In the genomic region with DNA sequence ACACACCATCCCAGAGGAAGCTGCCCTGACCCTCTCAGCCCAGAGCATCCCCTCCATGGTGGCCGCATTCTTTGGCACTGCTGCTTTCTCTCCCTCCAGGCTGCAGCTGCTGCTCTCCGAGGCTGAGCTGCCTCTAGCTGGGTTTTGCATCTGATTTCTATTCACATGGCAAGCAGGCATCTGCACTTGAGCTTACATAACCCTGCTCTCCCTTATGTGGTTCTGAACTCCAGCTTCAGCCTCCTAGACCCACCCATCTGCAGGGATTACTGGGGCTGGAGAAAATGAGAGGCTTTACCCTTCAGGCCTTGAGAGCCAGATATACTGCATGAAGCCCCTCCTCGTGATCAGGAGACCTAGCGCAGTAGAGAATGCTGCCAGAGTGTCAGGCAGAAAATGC, we compare ENCODE assay signal across 14 mouse cellular contexts. TPM values are rescaled to one million over a fixed set of nuclear protein-coding genes. Genes with fewer than 3 reads are reported as not detected.
DNase-seq lines count a peak whose midpoint lies in the region; ATAC-seq and TF ChIP-seq lines count a peak whose summit lies in the region.
"Had no signal": no experiment of that assay in that cellular context is flagged by ENCODE, and none has a peak within 500 bp of the region (broad histone marks: within the 10 kb centered on the region; RNA-seq: fewer than 3 reads in every experiment).

No protein-coding gene starts in this region.

- intact Hi-C loops in heart, adult 2 months (cut with DNase I): no loop called here

- TF ChIP-seq CTCF in heart, adult 2 months (IDR thresholded peaks at IDR 0.05): no peak
- TF ChIP-seq CTCF in cortical plate, adult 2 months (IDR thresholded peaks at IDR 0.05; ENCODE audit: extremely low read depth, insufficient read depth, low read length): no peak
- TF ChIP-seq CTCF in olfactory bulb, adult 2 months (IDR thresholded peaks at IDR 0.05; ENCODE audit: insufficient read depth, low read depth, low read length): no peak

- H3K79me2 ChIP-seq in heart, adult 2 months (replicated peaks; ENCODE audit: control insufficient read depth, insufficient read depth, low read length): no peaks in the 10 kb centered on the region

- peaks cover 66% of the 10 kb centered on the region for H3K36me3 ChIP-seq in heart, embryonic 13.5 days
- H3K36me3 ChIP-seq in heart, adult 2 months (ENCODE audit: control insufficient read depth, insufficient read depth, low read length): no peaks in the 10 kb centered on the region

- no peak overlapping the region for H3K4me2 ChIP-seq in heart, embryonic 13.5 days
- H3K4me2 ChIP-seq: hindbrain, embryonic 12.5 days; kidney, embryonic 15.5 days; liver, embryonic 12.5 days had no signal

- H3K27me3 ChIP-seq in heart, embryonic 13.5 days (replicated peaks): no peaks in the 10 kb centered on the region
- no peaks in the 10 kb centered on the region for H3K27me3 ChIP-seq in heart, adult 2 months (ENCODE audit: control insufficient read depth, insufficient read depth, low read length)
- H3K27me3 ChIP-seq: hindbrain, embryonic 12.5 days; kidney, embryonic 15.5 days; liver, embryonic 12.5 days; megakaryocyte, embryonic 14.5 days had no signal

- TF ChIP-seq POLR2A in heart, adult 2 months (IDR thresholded peaks at IDR 0.05; ENCODE audit: insufficient read depth, low read depth, low read length): no peak
- TF ChIP-seq POLR2A in cortical plate, adult 2 months (IDR thresholded peaks at IDR 0.05; ENCODE audit: extremely low read depth, insufficient read depth, low read length): peak; percentile 73; the same call in 1 of the 2 replicates
- TF ChIP-seq POLR2A in olfactory bulb, adult 2 months (IDR thresholded peaks at IDR 0.05; ENCODE audit: insufficient read depth, low read depth, low read length): no peak

- peak overlapping the region; percentile 41; the same call in 1 of the 2 replicates for H3K27ac ChIP-seq in heart, embryonic 13.5 days (replicated peaks)
- no peak overlapping the region for H3K27ac ChIP-seq in heart, adult 2 months
- H3K27ac ChIP-seq in cortical plate, adult 2 months (ENCODE audit: insufficient read depth, low read length): peak overlapping the region; percentile 20; the same call in 1 of the 2 replicates
- peak overlapping the region; percentile 60 for H3K27ac ChIP-seq in olfactory bulb, adult 2 months (ENCODE audit: insufficient read depth, low read depth, low read length)
- H3K27ac ChIP-seq: hindbrain, embryonic 12.5 days; kidney, embryonic 15.5 days; liver, embryonic 12.5 days had no signal

- ATAC-seq in heart, embryonic 13.5 days (ENCODE audit: extremely low read depth, insufficient number of reproducible peaks, low FRiP score, low TSS enrichment): no peak
- no peak for ATAC-seq in granulocyte monocyte progenitor cell, adult 5-6 weeks (replicated peaks; ENCODE audit: poor library complexity, severe bottlenecking)
- ATAC-seq: forebrain, embryonic 16.5 days; liver, embryonic 12.5 days had no signal

- H3K9me3 ChIP-seq in heart, embryonic 13.5 days: no peaks in the 10 kb centered on the region
- H3K9me3 ChIP-seq: hindbrain, embryonic 12.5 days; kidney, embryonic 15.5 days; liver, embryonic 12.5 days; megakaryocyte, embryonic 14.5 days had no signal

- WGBS in heart, embryonic 13.5 days: 48% methylated on average over 4 of the region's 4 CpGs
- WGBS in heart, adult 2 months: 59% methylated on average over 4 of the region's 4 CpGs
- WGBS in olfactory bulb, adult 2 months: 26% methylated on average over 4 of the region's 4 CpGs

- no peak for DNase-seq in heart, adult 2 months
- DNase-seq in layer of hippocampus, adult 8-10 months (ENCODE audit: low spot score in 2 of 2): peak; percentile 74 to 78
- no peak for DNase-seq in MN1 (ENCODE audit: low spot score)
- no peak for DNase-seq in natural killer cell, adult 2 months (ENCODE audit: low spot score in 2 of 2)
- DNase-seq: B cell, adult 2 months had no signal

- peaks cover 13% of the 10 kb centered on the region for H3K4me1 ChIP-seq in heart, embryonic 13.5 days
- H3K4me1 ChIP-seq in heart, adult 2 months (ENCODE audit: control insufficient read depth, insufficient read depth, low read length): no peaks in the 10 kb centered on the region
- peaks cover 9% of the 10 kb centered on the region for H3K4me1 ChIP-seq in cortical plate, adult 2 months (ENCODE audit: control insufficient read depth, insufficient read depth, low read length)
- H3K4me1 ChIP-seq in olfactory bulb, adult 2 months (ENCODE audit: control insufficient read depth, insufficient read depth, low read length): peaks cover 14% of the 10 kb centered on the region
- H3K4me1 ChIP-seq: hindbrain, embryonic 12.5 days; megakaryocyte, embryonic 14.5 days had no signal

- no peak for TF ChIP-seq EP300 in heart, adult 2 months (IDR thresholded peaks at IDR 0.05; ENCODE audit: insufficient read depth, low read depth, low read length)

- no peak overlapping the region for H3K4me3 ChIP-seq in heart, embryonic 13.5 days
- H3K4me3 ChIP-seq in heart, adult 2 months: no peak overlapping the region
- no peak overlapping the region for H3K4me3 ChIP-seq in cortical plate, adult 2 months (ENCODE audit: insufficient read depth, low read length)
- no peak overlapping the region for H3K4me3 ChIP-seq in olfactory bulb, adult 2 months (ENCODE audit: insufficient read depth, low read depth, low read length)
- H3K4me3 ChIP-seq: hindbrain, embryonic 12.5 days; kidney, embryonic 15.5 days; liver, embryonic 12.5 days; megakaryocyte, embryonic 14.5 days had no signal

- peak overlapping the region; percentile 52; the same call in 1 of the 2 replicates for H3K9ac ChIP-seq in heart, embryonic 13.5 days
- H3K9ac ChIP-seq in heart, adult 2 months (ENCODE audit: low read depth, low read length): no peak overlapping the region
- H3K9ac ChIP-seq: hindbrain, embryonic 12.5 days; kidney, embryonic 15.5 days; liver, embryonic 12.5 days had no signal

RNA-seq across cellular contexts. Expression of gene Snapc5, which starts 16.5 kb away (rescaled TPM):
- polyA plus RNA-seq in heart, embryonic 13.5 days (2015; fragmentation: Nextera tagmentation; extraction: Ambion mirVana): 26.5 and 31.1 TPM in 2 replicates
- total RNA-seq in heart, adult 2 months (2021): 10 to 100 TPM; 22.8 to 23.2 TPM
- polyA plus RNA-seq in heart, adult 2 months (2012; rRNA removed): 12.1 and 15.8 TPM in 2 replicates
- 33.2 and 34.1 TPM in 2 replicates for polyA plus RNA-seq in cortical plate, adult 2 months (2012; rRNA removed)
- total RNA-seq in layer of hippocampus, adult 8-10 months (2022): 10 to 100 TPM; 16.5 to 19.2 (median 16.7) TPM
- polyA plus RNA-seq in olfactory bulb, adult 2 months (2012; ENCODE audit: insufficient read depth, insufficient read length, low replicate concordance, missing spikeins): not detected in 2 replicates
- total RNA-seq in granulocyte monocyte progenitor cell, adult 5-6 weeks (2014; fragmentation: Nextera tagmentation): 27.6 and 29.8 TPM in 2 replicates
- total RNA-seq in granulocyte monocyte progenitor cell, adult 5-6 weeks (2017): 43.3 and 52.1 TPM in 2 replicates

RNA-seq across cellular contexts. Expression of gene Rpl4, which starts 22.4 kb away (rescaled TPM):
- polyA plus RNA-seq in heart, embryonic 13.5 days (2015; fragmentation: Nextera tagmentation; extraction: Ambion mirVana): 707 and 780 TPM in 2 replicates
- total RNA-seq in heart, adult 2 months (2021): 100 to 1,000 TPM; 436 to 501 TPM
- polyA plus RNA-seq in heart, adult 2 months (2012; rRNA removed): 261 and 333 TPM in 2 replicates
- 578 and 595 TPM in 2 replicates for polyA plus RNA-seq in cortical plate, adult 2 months (2012; rRNA removed)
- 100 to 1,000 TPM; 522 to 674 (median 595) TPM for total RNA-seq in layer of hippocampus, adult 8-10 months (2022)
- 468 TPM in 1 of 2 replicates, not detected in the other for polyA plus RNA-seq in olfactory bulb, adult 2 months (2012; ENCODE audit: insufficient read depth, insufficient read length, low replicate concordance, missing spikeins)
- total RNA-seq in granulocyte monocyte progenitor cell, adult 5-6 weeks (2014; fragmentation: Nextera tagmentation): 3,177 and 3,393 TPM in 2 replicates
- 3,068 and 3,220 TPM in 2 replicates for total RNA-seq in granulocyte monocyte progenitor cell, adult 5-6 weeks (2017)

RNA-seq across cellular contexts. Expression of gene Zwilch, which starts 22.6 kb away (rescaled TPM):
- 19.9 and 21.7 TPM in 2 replicates for polyA plus RNA-seq in heart, embryonic 13.5 days (2015; fragmentation: Nextera tagmentation; extraction: Ambion mirVana)
- under 1 TPM; 0.50 to 0.96 TPM for total RNA-seq in heart, adult 2 months (2021)
- 0.18 and 0.23 TPM in 2 replicates for polyA plus RNA-seq in heart, adult 2 months (2012; rRNA removed)
- polyA plus RNA-seq in cortical plate, adult 2 months (2012; rRNA removed): 5.4 and 6.5 TPM in 2 replicates
- total RNA-seq in layer of hippocampus, adult 8-10 months (2022): 1 to 10 TPM; 4.6 to 6.8 (median 5.6) TPM
- polyA plus RNA-seq in olfactory bulb, adult 2 months (2012; ENCODE audit: insufficient read depth, insufficient read length, low replicate concordance, missing spikeins): not detected in 2 replicates
- 61.4 and 63.4 TPM in 2 replicates for total RNA-seq in granulocyte monocyte progenitor cell, adult 5-6 weeks (2014; fragmentation: Nextera tagmentation)
- 98.1 and 118 TPM in 2 replicates for total RNA-seq in granulocyte monocyte progenitor cell, adult 5-6 weeks (2017)

RNA-seq across cellular contexts. Expression of gene Uchl4, which starts 39.4 kb away (rescaled TPM):
- polyA plus RNA-seq in heart, embryonic 13.5 days (2015; fragmentation: Nextera tagmentation; extraction: Ambion mirVana): 1.6 and 1.7 TPM in 2 replicates
- total RNA-seq in heart, adult 2 months (2021): 1 to 10 TPM; 2.3 to 2.4 TPM
- polyA plus RNA-seq in heart, adult 2 months (2012; rRNA removed): 0.21 and 0.44 TPM in 2 replicates
- polyA plus RNA-seq in cortical plate, adult 2 months (2012; rRNA removed): 0.08 and 0.28 TPM in 2 replicates
- total RNA-seq in layer of hippocampus, adult 8-10 months (2022): 1 to 10 TPM; 1.8 to 3.8 (median 3.0) TPM
- polyA plus RNA-seq in olfactory bulb, adult 2 months (2012; ENCODE audit: insufficient read depth, insufficient read length, low replicate concordance, missing spikeins): not detected in 2 replicates
- 1.6 TPM in 1 of 2 replicates, not detected in the other for total RNA-seq in granulocyte monocyte progenitor cell, adult 5-6 weeks (2014; fragmentation: Nextera tagmentation)
- total RNA-seq in granulocyte monocyte progenitor cell, adult 5-6 weeks (2017): 0.67 and 1.3 TPM in 2 replicates

RNA-seq across cellular contexts. Expression of gene Map2k1, which starts 57.9 kb away (rescaled TPM):
- polyA plus RNA-seq in heart, embryonic 13.5 days (2015; fragmentation: Nextera tagmentation; extraction: Ambion mirVana): 79.0 and 86.7 TPM in 2 replicates
- total RNA-seq in heart, adult 2 months (2021): 10 to 100 TPM; 47.2 to 47.5 TPM
- polyA plus RNA-seq in heart, adult 2 months (2012; rRNA removed): 30.0 and 43.3 TPM in 2 replicates
- 172 and 175 TPM in 2 replicates for polyA plus RNA-seq in cortical plate, adult 2 months (2012; rRNA removed)
- total RNA-seq in layer of hippocampus, adult 8-10 months (2022): 100 to 1,000 TPM; 290 to 306 (median 301) TPM
- 126 and 566 TPM in 2 replicates for polyA plus RNA-seq in olfactory bulb, adult 2 months (2012; ENCODE audit: insufficient read depth, insufficient read length, low replicate concordance, missing spikeins)
- total RNA-seq in granulocyte monocyte progenitor cell, adult 5-6 weeks (2014; fragmentation: Nextera tagmentation): 24.8 and 45.6 TPM in 2 replicates
- 55.0 and 56.5 TPM in 2 replicates for total RNA-seq in granulocyte monocyte progenitor cell, adult 5-6 weeks (2017)

Comparison
In these comparisons a context has a peak if more than half of its experiments do, and no peak if none do; other contexts are left out.
1. DNase-seq: peak in layer of hippocampus, adult 8-10 months (2 of 2); none in heart, adult 2 months (0 of 2), MN1 (single experiment) and natural killer cell, adult 2 months (0 of 2).